Mouse (Mus musculus): ENCODE data around the gene Nubp2. TPM values are rescaled to one million over a fixed set of nuclear protein-coding genes. Genes with fewer than 3 reads are reported as not detected.

The Nubp2 gene
- polyA plus RNA-seq, 1 experiment from 2014 or later, result 70.3 TPM

- no peak overlapping the region for H3K27ac ChIP-seq (replicated peaks)
- H3K4me2 ChIP-seq (replicated peaks), result peak overlapping the region; percentile 94
- peaks cover 21% of the 10 kb centered on the region for H3K4me1 ChIP-seq
- H3K4me3 ChIP-seq, result peak overlapping the region; percentile 78
- H3K9ac ChIP-seq (replicated peaks), result peak overlapping the region; percentile 75
- H3K36me3 ChIP-seq, result peaks cover 14% of the 10 kb centered on the region
- 78% methylated on average over 10 of the region's 10 CpGs for WGBS
- peaks cover 12% of the 10 kb centered on the region for H3K27me3 ChIP-seq
- no peaks in the 10 kb centered on the region for H3K9me3 ChIP-seq
- no peak for ATAC-seq (ENCODE audit: low FRiP score, low read depth)
Measured at GRCm38 (mm10) chr17:24851381-24852125, 34.6 kb downstream of the Nubp2 start.

- H3K9me3 ChIP-seq, result no peaks in the 10 kb centered on the region
- 1% methylated on average over 20 of the region's 20 CpGs for WGBS
- peak overlapping the region; percentile 94; the same call in 1 of the 2 replicates for H3K27ac ChIP-seq (replicated peaks)
- peak overlapping the region; percentile 94 for H3K4me2 ChIP-seq (replicated peaks)
- H3K9ac ChIP-seq (replicated peaks), result peak overlapping the region; percentile 75
- peaks cover 21% of the 10 kb centered on the region for H3K4me1 ChIP-seq
- peaks cover 12% of the 10 kb centered on the region for H3K27me3 ChIP-seq
- peaks cover 10% of the 10 kb centered on the region for H3K36me3 ChIP-seq
- ATAC-seq (ENCODE audit: low FRiP score, low read depth), result no peak
- H3K4me3 ChIP-seq, result peak overlapping the region; percentile 78
Measured at GRCm38 (mm10) chr17:24850773-24851127, 35.4 kb downstream of the Nubp2 start.

GRCm38 (mm10) chr17:24850065-24850772 lies 35.9 kb downstream of the Nubp2 start, which contains the start of gene Fahd1:
Gene Fahd1, minus strand, starts transcription at chr17:24850364.
- Histone ChIP-seq H3K9me3 (no peaks in the 10 kb centered on the region), H3K4me1 (peaks cover 21% of the 10 kb centered on the region), H3K36me3 (peaks cover 7% of the 10 kb centered on the region), H3K4me3 (peak within 1 kb of the TSS; percentile 78), H3K9ac (replicated peaks) (peak within 1 kb of the TSS; percentile 75), H3K4me2 (replicated peaks) (peak within 1 kb of the TSS; percentile 94), H3K27ac (replicated peaks) (peak within 1 kb of the TSS; percentile 94), H3K27me3 (peaks cover 12% of the 10 kb centered on the region)
- ATAC-seq (ENCODE audit: low FRiP score, low read depth), result peak; percentile 100
- WGBS, result 0% methylated on average over 58 of the region's 58 CpGs

- Histone ChIP-seq H3K36me3 (peaks cover 7% of the 10 kb centered on the region), H3K4me3 (peak overlapping the region; percentile 78), H3K27ac (replicated peaks) (peak overlapping the region; percentile 94), H3K4me1 (peaks cover 21% of the 10 kb centered on the region), H3K4me2 (replicated peaks) (peak overlapping the region; percentile 94), H3K9me3 (no peaks in the 10 kb centered on the region), H3K9ac (replicated peaks) (peak overlapping the region; percentile 67), H3K27me3 (peaks cover 12% of the 10 kb centered on the region)
- WGBS, result 0% methylated on average over 21 of the region's 21 CpGs
- peak; percentile 55 for ATAC-seq (ENCODE audit: low FRiP score, low read depth)
Measured at GRCm38 (mm10) chr17:24849733-24850064, 36.5 kb downstream of the Nubp2 start.

- no peak for ATAC-seq (ENCODE audit: low FRiP score, low read depth)
- no peak overlapping the region for H3K9ac ChIP-seq (replicated peaks)
- H3K4me3 ChIP-seq, result no peak overlapping the region
- H3K9me3 ChIP-seq, result no peaks in the 10 kb centered on the region
- H3K27me3 ChIP-seq, result peaks cover 16% of the 10 kb centered on the region
- H3K36me3 ChIP-seq, result peaks cover 5% of the 10 kb centered on the region
- H3K4me2 ChIP-seq (replicated peaks), result peak overlapping the region; percentile 94
- H3K4me1 ChIP-seq, result peaks cover 21% of the 10 kb centered on the region
- H3K27ac ChIP-seq (replicated peaks), result no peak overlapping the region
Measured at GRCm38 (mm10) chr17:24848600-24849031, 37.5 kb downstream of the Nubp2 start.

- no peaks in the 10 kb centered on the region for H3K36me3 ChIP-seq
- no peaks in the 10 kb centered on the region for H3K9me3 ChIP-seq
- no peak overlapping the region for H3K4me2 ChIP-seq (replicated peaks)
- H3K4me3 ChIP-seq, result no peak overlapping the region
- ATAC-seq (ENCODE audit: low FRiP score, low read depth), result no peak
- H3K9ac ChIP-seq (replicated peaks), result no peak overlapping the region
- no peak overlapping the region for H3K27ac ChIP-seq (replicated peaks)
- H3K27me3 ChIP-seq, result peaks cover 16% of the 10 kb centered on the region
- H3K4me1 ChIP-seq, result peaks cover 21% of the 10 kb centered on the region
- 94% methylated on average over 1 of the region's 1 CpGs for WGBS
Measured at GRCm38 (mm10) chr17:24847386-24847785, 38.8 kb downstream of the Nubp2 start.

- Histone ChIP-seq H3K4me3 (no peak overlapping the region), H3K36me3 (no peaks in the 10 kb centered on the region), H3K27ac (replicated peaks) (no peak overlapping the region), H3K9ac (replicated peaks) (no peak overlapping the region), H3K4me1 (peaks cover 12% of the 10 kb centered on the region), H3K27me3 (0 out of 2 replicates have a peak, but pooled peaks cover 14% of the 10 kb centered on the region), H3K9me3 (no peaks in the 10 kb centered on the region), H3K4me2 (replicated peaks) (no peak overlapping the region)
- ATAC-seq (ENCODE audit: low FRiP score, low read depth), result no peak
- WGBS, result 65% methylated on average over 9 of the region's 9 CpGs
Measured at GRCm38 (mm10) chr17:24844525-24844924, 41.6 kb downstream of the Nubp2 start.

- Histone ChIP-seq H3K4me3 (no peak overlapping the region), H3K4me1 (no peaks in the 10 kb centered on the region), H3K27ac (replicated peaks) (no peak overlapping the region), H3K9me3 (no peaks in the 10 kb centered on the region), H3K9ac (replicated peaks) (no peak overlapping the region), H3K36me3 (no peaks in the 10 kb centered on the region), H3K27me3 (0 out of 2 replicates have a peak, but pooled peaks cover 18% of the 10 kb centered on the region), H3K4me2 (replicated peaks) (no peak overlapping the region)
- ATAC-seq (ENCODE audit: low FRiP score, low read depth), result no peak
- WGBS, result 56% methylated on average over 2 of the region's 2 CpGs
Measured at GRCm38 (mm10) chr17:24842631-24843030, 43.5 kb downstream of the Nubp2 start.

GRCm38 (mm10) chr17:24841133-24841532 lies 45.0 kb downstream of the Nubp2 start:
- H3K4me2 ChIP-seq (replicated peaks), result no peak overlapping the region
- 0 out of 2 replicates have a peak, but pooled peaks cover 19% of the 10 kb centered on the region for H3K27me3 ChIP-seq
- no peak overlapping the region for H3K9ac ChIP-seq (replicated peaks)
- no peak for ATAC-seq (ENCODE audit: low FRiP score, low read depth)
- H3K36me3 ChIP-seq, result no peaks in the 10 kb centered on the region
- no peaks in the 10 kb centered on the region for H3K9me3 ChIP-seq
- no peak overlapping the region for H3K4me3 ChIP-seq
- no peak overlapping the region for H3K27ac ChIP-seq (replicated peaks)
- H3K4me1 ChIP-seq, result no peaks in the 10 kb centered on the region
- WGBS, result 50% methylated on average over 4 of the region's 4 CpGs

- H3K4me1 ChIP-seq, result no peaks in the 10 kb centered on the region
- H3K27ac ChIP-seq (replicated peaks), result no peak overlapping the region
- no peak overlapping the region for H3K4me3 ChIP-seq
- 0 out of 2 replicates have a peak, but pooled peaks cover 19% of the 10 kb centered on the region for H3K27me3 ChIP-seq
- 56% methylated on average over 5 of the region's 5 CpGs for WGBS
- no peak overlapping the region for H3K9ac ChIP-seq (replicated peaks)
- no peak overlapping the region for H3K4me2 ChIP-seq (replicated peaks)
- no peaks in the 10 kb centered on the region for H3K36me3 ChIP-seq
- no peaks in the 10 kb centered on the region for H3K9me3 ChIP-seq
- no peak for ATAC-seq (ENCODE audit: low FRiP score, low read depth)
Measured at GRCm38 (mm10) chr17:24840341-24840740, 45.8 kb downstream of the Nubp2 start.

- Histone ChIP-seq H3K4me1 (no peaks in the 10 kb centered on the region), H3K27ac (replicated peaks) (no peak within 1 kb of the TSS), H3K4me3 (no peak within 1 kb of the TSS), H3K36me3 (no peaks in the 10 kb centered on the region), H3K9me3 (no peaks in the 10 kb centered on the region), H3K27me3 (0 out of 2 replicates have a peak, but pooled peaks cover 19% of the 10 kb centered on the region), H3K9ac (replicated peaks) (no peak within 1 kb of the TSS), H3K4me2 (replicated peaks) (no peak within 1 kb of the TSS)
- ATAC-seq (ENCODE audit: low FRiP score, low read depth), result no peak
- WGBS, result 76% methylated on average over 8 of the region's 8 CpGs
Measured at GRCm38 (mm10) chr17:24839842-24840241, 46.3 kb downstream of the Nubp2 start, which contains the start of gene Hagh. Gene Hagh, plus strand, starts transcription at chr17:24840143.
